Mouse (Mus musculus) C2C12 (cell line): ENCODE data around the gene Arglu1. TPM values are rescaled to one million over a fixed set of nuclear protein-coding genes. Genes with fewer than 3 reads are reported as not detected.

Experiments used
- H3K27me3 ChIP-seq: one replicate; pipeline ENCODE4 v1.6.1; 2011; ENCODE audit not compliant: control insufficient read depth, insufficient read depth, insufficient read length
- H3K36me3 ChIP-seq: one replicate; pipeline ENCODE4 v1.6.1; 2011; ENCODE audit not compliant: control insufficient read depth, insufficient read depth
- H3K4me3 ChIP-seq: one replicate; pipeline ENCODE4 v1.5.1; 2011; ENCODE audit warnings: mild to moderate bottlenecking, control low read depth; ENCODE audit not compliant: poor library complexity, insufficient read depth, severe bottlenecking
- H3K79me2 ChIP-seq: one replicate; pipeline ENCODE4 v1.6.1; 2011; ENCODE audit not compliant: control insufficient read depth, insufficient read depth
- H3K79me3 ChIP-seq: one replicate; pipeline ENCODE4 v1.6.1; 2011; ENCODE audit warnings: low read depth, control low read depth
- H3ac ChIP-seq: one replicate; pipeline ENCODE3; 2011; ENCODE audit warnings: low read depth; ENCODE audit not compliant: control insufficient read depth, insufficient read length
- CEBPB ChIP-seq: IDR thresholded peaks from one replicate; pipeline ENCODE4 v1.6.1; 2011; ENCODE audit warnings: low read depth, mild to moderate bottlenecking, control low read depth, moderate library complexity
- CTCF ChIP-seq: IDR thresholded peaks from one replicate; pipeline ENCODE4 v1.5.1; 2011; ENCODE audit not compliant: control insufficient read depth, insufficient read depth, insufficient read length
- FOSL1 ChIP-seq: IDR thresholded peaks from one replicate; pipeline ENCODE4 v1.8.0; 2011; ENCODE audit warnings: mild to moderate bottlenecking, low read length; ENCODE audit not compliant: poor library complexity, insufficient read depth, severe bottlenecking
- MAX ChIP-seq: IDR thresholded peaks from one replicate; pipeline ENCODE4 v1.6.1; 2011; ENCODE audit warnings: mild to moderate bottlenecking, control low read depth
- MYOD1 ChIP-seq: IDR thresholded peaks from one replicate; pipeline ENCODE4 v1.6.1; 2011; ENCODE audit warnings: low read depth; ENCODE audit not compliant: control insufficient read depth, insufficient read length
- MYOG ChIP-seq: IDR thresholded peaks from one replicate; pipeline ENCODE4 v1.6.1; 2011; ENCODE audit not compliant: control insufficient read depth, insufficient read length; ENCODE audit errors: extremely low read depth
- USF1 ChIP-seq: IDR thresholded peaks from one replicate; pipeline ENCODE4 v1.6.1; 2011; ENCODE audit warnings: low read depth, mild to moderate bottlenecking, control low read depth, moderate library complexity
- polyA plus RNA-seq: library from polyadenylated mRNA; unstranded; fragments of >200 nt; fragmentation: generic; extraction: Trizol; gene quantifications from one replicate; pipeline ENCODE4 v1.2.1, GENCODE M21; 2012; ENCODE audit warnings: missing spikeins

Arglu1 gene
- polyA plus RNA-seq, 1 experiment: 20.9 TPM

DNA sequence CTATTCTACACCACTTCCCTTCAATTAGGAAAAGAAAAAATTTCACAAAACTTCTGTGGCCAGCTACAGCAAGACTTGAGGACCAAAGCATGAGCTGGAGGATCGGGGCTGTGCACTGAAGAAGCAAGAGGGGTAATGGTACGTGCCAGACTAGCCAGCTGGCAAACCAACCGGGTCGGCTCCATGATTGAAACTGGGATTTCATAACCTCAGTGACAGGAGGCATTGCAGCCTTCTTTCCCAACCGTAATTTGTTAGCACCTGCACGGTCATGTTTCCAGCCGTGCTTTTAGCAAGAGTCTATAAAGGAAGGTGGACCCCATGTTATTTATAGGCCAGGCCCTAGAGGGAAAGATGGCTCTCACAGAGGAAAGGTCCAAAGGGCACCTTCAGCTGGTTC is 41.6 kb downstream of the Arglu1 start:
- peaks cover 100% of the 10 kb centered on the region for H3K79me2 ChIP-seq
- H3K4me3 ChIP-seq: no peak overlapping the region
- TF ChIP-seq MAX (no peak), MYOD1 (no peak), MYOG (no peak), CTCF (no peak), FOSL1 (no peak), USF1 (no peak), CEBPB (no peak)
- peaks cover 41% of the 10 kb centered on the region for H3K36me3 ChIP-seq
- H3K27me3 ChIP-seq: no peaks in the 10 kb centered on the region
- H3ac ChIP-seq: no peak overlapping the region
- H3K79me3 ChIP-seq: peaks cover 96% of the 10 kb centered on the region

DNA sequence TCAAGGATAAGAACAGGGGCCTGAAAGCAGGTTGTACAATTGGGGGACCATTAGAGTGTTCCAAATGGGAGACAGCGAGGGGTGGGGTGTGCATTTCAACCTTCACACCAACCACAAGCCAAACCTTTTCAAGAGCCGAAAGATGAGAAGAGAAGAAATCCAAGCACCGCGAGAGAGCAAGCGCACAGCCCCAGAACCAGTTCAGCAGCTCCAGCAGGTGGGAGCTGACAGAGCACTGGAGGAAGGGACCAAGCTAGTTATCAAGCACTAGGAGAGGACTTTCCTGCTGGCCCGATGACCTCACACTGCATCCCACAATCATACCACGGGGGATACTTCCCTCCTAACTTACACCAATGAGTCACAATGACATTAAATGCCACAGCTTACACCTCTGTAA is 42.5 kb downstream of the Arglu1 start:
- no peak for TF ChIP-seq MAX
- no peak for TF ChIP-seq FOSL1
- peak; percentile 40 for TF ChIP-seq MYOD1
- no peak for TF ChIP-seq CTCF
- TF ChIP-seq CEBPB: no peak
- TF ChIP-seq MYOG: no peak
- TF ChIP-seq USF1: no peak
- H3K36me3 ChIP-seq: peaks cover 40% of the 10 kb centered on the region
- H3ac ChIP-seq: no peak overlapping the region
- H3K79me3 ChIP-seq: peaks cover 97% of the 10 kb centered on the region
- no peaks in the 10 kb centered on the region for H3K27me3 ChIP-seq
- H3K4me3 ChIP-seq: no peak overlapping the region
- peaks cover 100% of the 10 kb centered on the region for H3K79me2 ChIP-seq

DNA sequence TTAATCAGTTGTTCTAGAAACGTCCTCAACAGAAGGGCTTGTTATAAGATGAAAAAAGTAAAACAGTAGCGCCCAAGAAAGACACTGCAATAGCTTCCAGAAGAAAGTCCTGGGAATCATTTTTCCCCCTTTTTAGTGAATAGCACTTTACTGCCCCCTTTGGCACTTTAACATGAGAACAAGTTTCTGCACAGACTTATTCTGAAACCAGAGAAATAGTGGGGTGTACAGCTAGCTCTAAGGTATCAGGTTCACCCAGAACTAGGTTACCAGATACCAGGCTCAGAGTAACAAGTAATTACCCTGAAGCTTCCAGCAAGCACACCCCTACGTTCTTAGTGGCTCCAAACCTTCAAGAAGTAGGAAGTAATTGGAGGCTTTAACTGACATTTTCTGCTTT is 43.0 kb downstream of the Arglu1 start:
- no peak overlapping the region for H3K4me3 ChIP-seq
- peaks cover 42% of the 10 kb centered on the region for H3K36me3 ChIP-seq
- peaks cover 97% of the 10 kb centered on the region for H3K79me3 ChIP-seq
- H3ac ChIP-seq: no peak overlapping the region
- TF ChIP-seq MYOD1 (no peak), MYOG (no peak), CEBPB (no peak), USF1 (no peak), MAX (no peak), FOSL1 (no peak), CTCF (no peak)
- no peaks in the 10 kb centered on the region for H3K27me3 ChIP-seq
- H3K79me2 ChIP-seq: peaks cover 100% of the 10 kb centered on the region

DNA sequence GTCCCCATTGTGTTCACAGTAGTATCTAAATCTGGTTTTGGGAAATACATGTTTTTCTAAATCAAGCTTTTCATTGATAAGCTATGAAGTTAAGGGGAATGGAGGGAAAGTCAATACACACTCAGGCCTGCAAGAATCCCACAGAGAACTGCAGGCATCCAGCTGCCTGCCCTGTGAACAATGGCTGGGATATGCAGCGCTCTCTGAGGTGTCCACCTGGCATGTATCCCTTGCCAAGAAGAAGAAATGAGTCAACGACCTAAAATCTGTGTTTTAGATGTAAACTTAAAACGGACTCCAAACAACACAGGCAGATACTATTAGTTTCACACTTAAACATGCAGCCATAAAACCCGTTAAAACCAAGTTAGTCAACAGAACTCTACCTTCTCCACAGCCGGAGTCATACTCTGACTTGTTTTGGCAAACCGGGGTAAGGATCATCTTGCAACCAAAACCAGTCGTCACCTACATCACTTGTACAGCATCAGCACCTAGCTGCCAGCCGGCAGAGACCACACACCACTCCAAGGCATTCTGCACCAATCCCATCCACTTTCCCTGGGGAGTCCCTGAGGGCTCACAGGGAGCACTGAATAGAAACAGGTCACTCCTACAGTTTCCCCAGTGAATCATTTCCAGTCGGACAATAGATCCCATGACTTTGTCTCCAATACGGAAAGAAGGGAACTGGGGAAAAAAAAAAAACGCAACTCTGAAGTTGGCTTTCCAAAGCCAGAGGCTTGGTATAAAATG is 46.0 kb downstream of the Arglu1 start:
- peaks cover 100% of the 10 kb centered on the region for H3K79me2 ChIP-seq
- peak; percentile 42 for TF ChIP-seq MYOD1
- TF ChIP-seq MYOG: no peak
- no peak for TF ChIP-seq MAX
- peaks cover 90% of the 10 kb centered on the region for H3K79me3 ChIP-seq
- H3ac ChIP-seq: no peak overlapping the region
- no peaks in the 10 kb centered on the region for H3K27me3 ChIP-seq
- peaks cover 32% of the 10 kb centered on the region for H3K36me3 ChIP-seq
- H3K4me3 ChIP-seq: no peak overlapping the region

DNA sequence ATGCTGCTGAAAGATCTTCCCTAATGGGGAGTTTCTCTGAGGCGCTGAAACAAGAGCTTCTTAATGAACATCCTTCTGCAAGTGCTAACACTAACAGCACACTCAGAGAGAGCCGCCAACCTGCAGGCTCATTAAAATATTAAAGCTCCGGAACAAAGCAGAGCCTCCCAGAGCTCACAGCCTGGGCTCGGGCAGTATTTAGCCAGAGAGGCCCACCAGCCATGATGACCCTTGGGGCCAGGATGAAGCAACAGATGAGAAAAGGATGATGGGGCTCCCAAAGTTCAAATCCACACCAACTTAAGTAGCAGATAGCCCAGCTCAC is 50.1 kb downstream of the Arglu1 start:
- Histone ChIP-seq H3K79me3 (peaks cover 74% of the 10 kb centered on the region), H3K27me3 (no peaks in the 10 kb centered on the region), H3K79me2 (peaks cover 100% of the 10 kb centered on the region), H3K36me3 (peaks cover 46% of the 10 kb centered on the region), H3ac (no peak overlapping the region), H3K4me3 (no peak overlapping the region)
- no peak for TF ChIP-seq CTCF
- TF ChIP-seq MAX: no peak
- no peak for TF ChIP-seq CEBPB
- TF ChIP-seq MYOG: no peak
- TF ChIP-seq USF1: no peak
- TF ChIP-seq FOSL1: no peak
- no peak for TF ChIP-seq MYOD1

DNA sequence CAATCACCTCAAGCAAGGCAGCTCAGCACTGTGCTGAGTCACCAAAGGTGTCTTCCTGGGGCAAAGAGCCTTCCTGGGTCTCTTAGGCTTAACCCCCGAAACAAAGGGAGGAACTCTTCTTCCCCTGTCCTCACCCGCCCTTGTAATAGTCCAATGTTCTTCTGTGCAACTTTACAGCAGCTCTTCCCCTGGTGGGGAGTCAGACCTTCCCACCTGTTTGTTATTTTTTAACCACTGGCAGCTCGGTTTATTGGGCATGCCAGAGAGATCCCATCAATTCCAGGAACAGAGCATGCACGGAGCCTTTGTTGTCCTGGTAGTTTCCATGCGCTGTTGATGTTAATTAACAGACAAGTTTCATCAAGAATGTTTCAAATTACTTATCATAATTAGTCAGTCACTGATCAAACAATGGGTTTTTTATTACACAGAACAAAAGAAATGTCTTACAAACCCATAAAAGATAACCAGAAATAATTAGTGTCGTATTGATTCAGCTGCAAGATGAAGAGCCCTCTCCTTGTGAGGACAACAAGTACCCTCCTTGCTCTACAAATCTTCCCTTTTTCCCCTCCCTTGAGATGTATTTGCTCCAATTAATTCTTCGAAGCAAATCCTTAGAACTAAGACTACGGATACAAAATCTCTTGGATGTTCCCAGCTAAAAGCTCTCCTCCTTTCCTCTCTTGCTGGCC is 50.6 kb downstream of the Arglu1 start:
- Histone ChIP-seq H3K36me3 (peaks cover 49% of the 10 kb centered on the region), H3K79me3 (peaks cover 71% of the 10 kb centered on the region), H3K27me3 (no peaks in the 10 kb centered on the region), H3K79me2 (peaks cover 100% of the 10 kb centered on the region), H3K4me3 (no peak overlapping the region), H3ac (no peak overlapping the region)
- no peak for TF ChIP-seq MYOD1
- TF ChIP-seq FOSL1: no peak
- no peak for TF ChIP-seq MYOG
- TF ChIP-seq CTCF: no peak
- TF ChIP-seq CEBPB: no peak
